Comparison of ENCODE assay signal across 9 mouse cellular contexts in genomic region chr13:12160121-12160475, GRCm38 (mm10). TPM values are rescaled to one million over a fixed set of nuclear protein-coding genes. Genes with fewer than 3 reads are reported as not detected.
A peak's percentile ranks its signal among the peaks of the same experiment; 100 is the strongest.
DNase-seq lines count a peak whose midpoint lies in the region; ATAC-seq and TF ChIP-seq lines count a peak whose summit lies in the region.
"Had no signal": no experiment of that assay in that cellular context is flagged by ENCODE, and none has a peak within 500 bp of the region (broad histone marks: within the 10 kb centered on the region; RNA-seq: fewer than 3 reads in every experiment).

No protein-coding gene starts in this region.

- WGBS in midbrain, embryonic 14.5 days = 79% methylated on average over 3 of the region's 3 CpGs
- WGBS in midbrain, embryonic 11.5 days = 97% methylated on average over 3 of the region's 3 CpGs
- WGBS in heart, adult 2 months = 53% methylated on average over 3 of the region's 3 CpGs
- 79% methylated on average over 3 of the region's 3 CpGs for WGBS in liver, embryonic 12.5 days (ENCODE audit: insufficient replicate concordance)

- H3K4me3 ChIP-seq in midbrain, embryonic 14.5 days (replicated peaks; ENCODE audit: low read depth, low read length) = no peak overlapping the region
- H3K4me3 ChIP-seq in midbrain, embryonic 11.5 days (ENCODE audit: low read depth, low read length) = no peak overlapping the region
- H3K4me3 ChIP-seq in heart, adult 2 months = no peak overlapping the region
- no peak overlapping the region for H3K4me3 ChIP-seq in liver, embryonic 12.5 days

- no peaks in the 10 kb centered on the region for H3K9me3 ChIP-seq in midbrain, embryonic 14.5 days (ENCODE audit: control insufficient read depth, low read length)
- no peaks in the 10 kb centered on the region for H3K9me3 ChIP-seq in midbrain, embryonic 11.5 days (ENCODE audit: control insufficient read depth, low read length)
- no peaks in the 10 kb centered on the region for H3K9me3 ChIP-seq in liver, embryonic 12.5 days (replicated peaks)

- H3K27me3 ChIP-seq in midbrain, embryonic 14.5 days (ENCODE audit: control insufficient read depth, insufficient read depth, low read length) = no peaks in the 10 kb centered on the region
- no peaks in the 10 kb centered on the region for H3K27me3 ChIP-seq in midbrain, embryonic 11.5 days (ENCODE audit: control insufficient read depth, insufficient read depth, low read length)
- H3K27me3 ChIP-seq in heart, adult 2 months (ENCODE audit: control insufficient read depth, insufficient read depth, low read length) = no peaks in the 10 kb centered on the region
- H3K27me3 ChIP-seq in liver, embryonic 12.5 days (replicated peaks) = no peaks in the 10 kb centered on the region

- H3K27ac ChIP-seq in midbrain, embryonic 14.5 days (replicated peaks; ENCODE audit: low read depth, low read length) = no peak overlapping the region
- H3K27ac ChIP-seq in midbrain, embryonic 11.5 days (ENCODE audit: low read depth, low read length) = no peak overlapping the region
- H3K27ac ChIP-seq in heart, adult 2 months = no peak overlapping the region
- no peak overlapping the region for H3K27ac ChIP-seq in liver, embryonic 12.5 days
- H3K27ac ChIP-seq: liver, embryonic 14.5 days had no signal

- TF ChIP-seq EP300 in heart, adult 2 months (IDR thresholded peaks at IDR 0.05; ENCODE audit: insufficient read depth, low read depth, low read length) = no peak

- intact Hi-C loops in heart, adult 2 months (cut with DNase I) = no loop called here

- no peak for TF ChIP-seq CTCF in heart, adult 2 months (IDR thresholded peaks at IDR 0.05)

- no peaks in the 10 kb centered on the region for H3K79me2 ChIP-seq in heart, adult 2 months (replicated peaks; ENCODE audit: control insufficient read depth, insufficient read depth, low read length)

- TF ChIP-seq POLR2A in heart, adult 2 months (IDR thresholded peaks at IDR 0.05; ENCODE audit: insufficient read depth, low read depth, low read length) = no peak

- no peak overlapping the region for H3K4me2 ChIP-seq in midbrain, embryonic 14.5 days (ENCODE audit: low read length)
- no peak overlapping the region for H3K4me2 ChIP-seq in midbrain, embryonic 11.5 days
- H3K4me2 ChIP-seq in liver, embryonic 12.5 days = no peak overlapping the region

- no peak for ATAC-seq in midbrain, embryonic 14.5 days (ENCODE audit: low FRiP score, low TSS enrichment)
- no peak for ATAC-seq in midbrain, embryonic 11.5 days (ENCODE audit: low FRiP score)
- ATAC-seq in liver, embryonic 12.5 days = no peak

- peak; percentile 26 for DNase-seq in midbrain, embryonic 14.5 days
- no peak for DNase-seq in midbrain, embryonic 11.5 days (ENCODE audit: low spot score, missing footprints)
- peak; percentile 33 for DNase-seq in cerebellum, adult 11 months
- DNase-seq in heart, adult 2 months = peak; percentile 33 to 45
- peak; percentile 82 to 90 for DNase-seq in kidney, postnatal 36 days
- DNase-seq in embryo, embryonic 11 days = no peak
- no peak for DNase-seq in layer of hippocampus, postnatal 14 days (ENCODE audit: low spot score in 2 of 2)

- no peaks in the 10 kb centered on the region for H3K36me3 ChIP-seq in midbrain, embryonic 14.5 days (ENCODE audit: control insufficient read depth, insufficient read depth, low read length)
- no peaks in the 10 kb centered on the region for H3K36me3 ChIP-seq in midbrain, embryonic 11.5 days (ENCODE audit: control insufficient read depth, insufficient read depth, low read length)
- no peaks in the 10 kb centered on the region for H3K36me3 ChIP-seq in heart, adult 2 months (ENCODE audit: control insufficient read depth, insufficient read depth, low read length)
- H3K36me3 ChIP-seq in liver, embryonic 12.5 days = no peaks in the 10 kb centered on the region

- H3K4me1 ChIP-seq in midbrain, embryonic 14.5 days (ENCODE audit: control insufficient read depth, insufficient read depth, low read length) = no peaks in the 10 kb centered on the region; the same call in 1 of the 2 replicates
- no peaks in the 10 kb centered on the region for H3K4me1 ChIP-seq in midbrain, embryonic 11.5 days (ENCODE audit: control insufficient read depth, insufficient read depth, low read length)
- H3K4me1 ChIP-seq in heart, adult 2 months (ENCODE audit: control insufficient read depth, insufficient read depth, low read length) = peaks cover 3% of the 10 kb centered on the region; the same call in 1 of the 2 replicates
- H3K4me1 ChIP-seq in liver, embryonic 12.5 days = no peaks in the 10 kb centered on the region

- no peak overlapping the region for H3K9ac ChIP-seq in midbrain, embryonic 14.5 days (replicated peaks; ENCODE audit: low read length)
- no peak overlapping the region for H3K9ac ChIP-seq in midbrain, embryonic 11.5 days (ENCODE audit: low read length)
- no peak overlapping the region for H3K9ac ChIP-seq in heart, adult 2 months (ENCODE audit: low read depth, low read length)
- H3K9ac ChIP-seq in liver, embryonic 12.5 days = no peak overlapping the region
- H3K9ac ChIP-seq: liver, embryonic 14.5 days had no signal

RNA-seq across cellular contexts. Expression of gene Ryr2, which starts 53.4 kb away (rescaled TPM):
- 6.1 and 6.7 TPM in 2 replicates for polyA plus RNA-seq in midbrain, embryonic 14.5 days (2014; fragmentation: Nextera tagmentation; extraction: Ambion mirVana)
- 0.25 and 0.34 TPM in 2 replicates for polyA plus RNA-seq in midbrain, embryonic 11.5 days (2014; fragmentation: Nextera tagmentation; extraction: Ambion mirVana)
- total RNA-seq in heart, adult 2 months (2021) = 1,000 to 10,000 TPM in 1 of 2 experiments, 100 to 1,000 TPM in 1; 877 to 1,020 TPM
- polyA plus RNA-seq in heart, adult 2 months (2012; rRNA removed) = 127 and 264 TPM in 2 replicates
- 100 to 1,000 TPM; 158 to 178 TPM for total RNA-seq in layer of hippocampus, postnatal 14 days (2021)
- 0.20 and 0.62 TPM in 2 replicates for polyA plus RNA-seq in liver, embryonic 12.5 days (2016; fragmentation: Nextera tagmentation; extraction: Ambion mirVana)

Comparison
In these comparisons a context has a peak if more than half of its experiments do, and no peak if none do; other contexts are left out.
1. DNase-seq: peak in midbrain, embryonic 14.5 days (single experiment), cerebellum, adult 11 months (single experiment), heart, adult 2 months (2 of 2) and kidney, postnatal 36 days (2 of 2); none in midbrain, embryonic 11.5 days (single experiment), embryo, embryonic 11 days (single experiment) and layer of hippocampus, postnatal 14 days (0 of 2).
2. RNA of gene Ryr2, which starts 53.4 kb away (polyA plus RNA-seq): 127 to 264 TPM in heart, adult 2 months; 6.1 to 6.7 TPM in midbrain, embryonic 14.5 days, 0.20 to 0.62 TPM in liver, embryonic 12.5 days and 0.25 to 0.34 TPM in midbrain, embryonic 11.5 days; every median in the first group is over 10 times any median in the second.